Mouse (Mus musculus): ENCODE measurements around the gene Polr2i. TPM values are rescaled to one million over a fixed set of nuclear protein-coding genes. Genes with fewer than 3 reads are reported as not detected.

Gene Polr2i
- polyA plus RNA-seq, 1 experiment from 2014 or later = 112 TPM

Other genes with a start within 250 kb of the Polr2i start
- 16.0 and 18.4 TPM in 2 replicates for gene Zfp568, start 248.0 kb upstream of the Polr2i start, polyA plus RNA-seq (2015; fragmentation: Nextera tagmentation; extraction: Ambion mirVana)
- 4.3 and 4.7 TPM in 2 replicates for gene Zfp14, start 180.6 kb upstream of the Polr2i start, polyA plus RNA-seq (2015; fragmentation: Nextera tagmentation; extraction: Ambion mirVana)
- 4.8 and 5.2 TPM in 2 replicates for gene Zfp82, start 159.0 kb upstream of the Polr2i start, polyA plus RNA-seq (2015; fragmentation: Nextera tagmentation; extraction: Ambion mirVana)
- gene Gm26920, start 141.5 kb upstream of the Polr2i start, polyA plus RNA-seq (2015; fragmentation: Nextera tagmentation; extraction: Ambion mirVana) = not detected in 2 replicates
- 6.2 and 7.1 TPM in 2 replicates for gene Zfp566, start 141.4 kb upstream of the Polr2i start, polyA plus RNA-seq (2015; fragmentation: Nextera tagmentation; extraction: Ambion mirVana)
- 75.3 and 76.0 TPM in 2 replicates for gene Zfp260, start 137.2 kb upstream of the Polr2i start, polyA plus RNA-seq (2015; fragmentation: Nextera tagmentation; extraction: Ambion mirVana)
- 11.2 and 13.3 TPM in 2 replicates for gene Zfp382, start 110.0 kb upstream of the Polr2i start, polyA plus RNA-seq (2015; fragmentation: Nextera tagmentation; extraction: Ambion mirVana)
- gene Zfp146, start 62.2 kb upstream of the Polr2i start, polyA plus RNA-seq (2015; fragmentation: Nextera tagmentation; extraction: Ambion mirVana) = 7.2 and 7.3 TPM in 2 replicates
- 506 and 580 TPM in 2 replicates for gene Cox7a1, start 47.8 kb upstream of the Polr2i start, polyA plus RNA-seq (2015; fragmentation: Nextera tagmentation; extraction: Ambion mirVana)
- gene Capns1, start 33.1 kb upstream of the Polr2i start, polyA plus RNA-seq (2015; fragmentation: Nextera tagmentation; extraction: Ambion mirVana) = 85.4 and 87.7 TPM in 2 replicates
- 134 and 154 TPM in 2 replicates for gene Tbcb, start 324 bp downstream of the Polr2i start, polyA plus RNA-seq (2015; fragmentation: Nextera tagmentation; extraction: Ambion mirVana)
- 0.20 TPM in 1 of 2 replicates, not detected in the other for gene Ovol3, start 3.8 kb downstream of the Polr2i start, polyA plus RNA-seq (2015; fragmentation: Nextera tagmentation; extraction: Ambion mirVana)
- gene Thap8, start 48.1 kb downstream of the Polr2i start, polyA plus RNA-seq (2015; fragmentation: Nextera tagmentation; extraction: Ambion mirVana) = 0.29 and 0.47 TPM in 2 replicates
- 6.9 and 8.1 TPM in 2 replicates for gene Wdr62, start 48.5 kb downstream of the Polr2i start, polyA plus RNA-seq (2015; fragmentation: Nextera tagmentation; extraction: Ambion mirVana)
- 7.0 and 8.0 TPM in 2 replicates for gene Clip3, start 59.8 kb downstream of the Polr2i start, polyA plus RNA-seq (2015; fragmentation: Nextera tagmentation; extraction: Ambion mirVana)
- 62.0 and 67.1 TPM in 2 replicates for gene Alkbh6, start 76.8 kb downstream of the Polr2i start, polyA plus RNA-seq (2015; fragmentation: Nextera tagmentation; extraction: Ambion mirVana)
- 9.2 and 10.0 TPM in 2 replicates for gene Syne4, start 82.9 kb downstream of the Polr2i start, polyA plus RNA-seq (2015; fragmentation: Nextera tagmentation; extraction: Ambion mirVana)
- 3.6 and 7.3 TPM in 2 replicates for gene E130208F15Rik, start 89.8 kb downstream of the Polr2i start, polyA plus RNA-seq (2015; fragmentation: Nextera tagmentation; extraction: Ambion mirVana)
- gene Sdhaf1, start 91.9 kb downstream of the Polr2i start, polyA plus RNA-seq (2015; fragmentation: Nextera tagmentation; extraction: Ambion mirVana) = 12.0 and 17.0 TPM in 2 replicates
- 1.2 and 1.4 TPM in 2 replicates for gene Lrfn3, start 130.8 kb downstream of the Polr2i start, polyA plus RNA-seq (2015; fragmentation: Nextera tagmentation; extraction: Ambion mirVana)
- gene Tyrobp, start 181.8 kb downstream of the Polr2i start, polyA plus RNA-seq (2015; fragmentation: Nextera tagmentation; extraction: Ambion mirVana) = 32.2 and 34.7 TPM in 2 replicates
- gene Hcst, start 187.9 kb downstream of the Polr2i start, polyA plus RNA-seq (2015; fragmentation: Nextera tagmentation; extraction: Ambion mirVana) = 2.2 and 4.6 TPM in 2 replicates
- gene Nfkbid, start 189.8 kb downstream of the Polr2i start, polyA plus RNA-seq (2015; fragmentation: Nextera tagmentation; extraction: Ambion mirVana) = 1.7 and 1.8 TPM in 2 replicates
- gene Aplp1, start 213.6 kb downstream of the Polr2i start, polyA plus RNA-seq (2015; fragmentation: Nextera tagmentation; extraction: Ambion mirVana) = 11.1 and 13.5 TPM in 2 replicates
- gene Kirrel2, start 225.7 kb downstream of the Polr2i start, polyA plus RNA-seq (2015; fragmentation: Nextera tagmentation; extraction: Ambion mirVana) = 0.15 and 0.20 TPM in 2 replicates
- 0.19 TPM in 1 of 2 replicates, not detected in the other for gene Nphs1, start 226.4 kb downstream of the Polr2i start, polyA plus RNA-seq (2015; fragmentation: Nextera tagmentation; extraction: Ambion mirVana)